Mouse (Mus musculus) erythroblast, embryonic 14.5 days (primary cell): Measurements from ENCODE around the gene Psd4.

Source experiments
- GATA1 ChIP-seq: IDR thresholded peaks from 2 replicates; pipeline ENCODE4 v1.6.1; 2012; ENCODE audit warnings: low read length, inconsistent platforms, mixed read lengths
- TAL1 ChIP-seq: IDR thresholded peaks from 3 replicates; pipeline ENCODE4 v1.6.1; 2012; ENCODE audit warnings: low read length, inconsistent platforms, mixed read lengths

GRCm38 (mm10) chr2:24443256-24443790 lies 75.9 kb downstream of the Psd4 start:
- no peak for TF ChIP-seq GATA1
- TF ChIP-seq TAL1, result no peak
